Mouse (Mus musculus) lung, embryonic 14.5 days (tissue): ENCODE data around the gene Dlk2. TPM values are rescaled to one million over a fixed set of nuclear protein-coding genes. Genes with fewer than 3 reads are reported as not detected.

Experiments used
- ATAC-seq: fragments of 200-750 bp; cut with Nextera tagmentation; 2 replicates; pipeline ENCODE4 v1.8.0; 2017; ENCODE audit warnings: mild to moderate bottlenecking, moderate TSS enrichment, moderate library complexity; ENCODE audit not compliant: insufficient read depth
- DNase-seq: peaks from one replicate; pipeline ENCODE4 v3.0.0-alpha.2; 2015
- H3K27ac ChIP-seq: fragments of 300-500 bp; sonication (generic); 2 replicates; pipeline ENCODE4 v1.5.1; 2014; ENCODE audit warnings: low read depth, mild to moderate bottlenecking, moderate library complexity
- H3K27me3 ChIP-seq: fragments of 300-500 bp; sonication (generic); 2 replicates; pipeline ENCODE4 v1.6.1; 2014; ENCODE audit warnings: low read length, control low read depth; ENCODE audit not compliant: insufficient read depth
- H3K36me3 ChIP-seq: fragments of 300-500 bp; sonication (generic); 2 replicates; pipeline ENCODE4 v1.6.1; 2014; ENCODE audit warnings: control low read depth; ENCODE audit not compliant: insufficient read depth
- H3K4me1 ChIP-seq: fragments of 300-500 bp; sonication (generic); 2 replicates; pipeline ENCODE4 v1.6.1; 2014; ENCODE audit warnings: antibody characterized with exemption, control low read depth; ENCODE audit not compliant: insufficient read depth
- H3K4me2 ChIP-seq: fragments of 300-500 bp; sonication (generic); 2 replicates; pipeline ENCODE4 v1.6.1; 2014; ENCODE audit warnings: mild to moderate bottlenecking
- H3K4me3 ChIP-seq: fragments of 300-500 bp; sonication (generic); 2 replicates; pipeline ENCODE4 v1.5.1; 2014; ENCODE audit warnings: low read depth, low read length
- H3K9ac ChIP-seq: fragments of 300-500 bp; sonication (generic); 2 replicates; pipeline ENCODE4 v1.6.1; 2014
- H3K9me3 ChIP-seq: fragments of 300-500 bp; sonication (generic); 2 replicates; pipeline ENCODE4 v1.6.1; 2016; ENCODE audit warnings: low read depth, low read length, control low read depth
- CTCF ChIP-seq: IDR thresholded peaks from 2 replicates; pipeline ENCODE4 v1.5.1; 2016; ENCODE audit warnings: antibody characterized with exemption, low read depth
- WGBS: fragments of 180-500 bp; shearing (Covaris S2); extraction: QIAGEN DNeasy Blood & Tissue Kit; methylation state at CpG from one replicate; pipeline ENCODE4 v1.1.7; 2014; 5-methylcytosine and 5-hydroxymethylcytosine counted together
- polyA plus RNA-seq: library from polyadenylated mRNA; unstranded; fragments of >200 nt; fragmentation: Nextera tagmentation; extraction: Ambion mirVana; gene quantifications from 2 replicates; pipeline ENCODE4 v1.2.1, GENCODE M21; 2014

Dlk2 gene
- polyA plus RNA-seq, 1 experiment from 2014 or later, result 0.38 TPM

DNA sequence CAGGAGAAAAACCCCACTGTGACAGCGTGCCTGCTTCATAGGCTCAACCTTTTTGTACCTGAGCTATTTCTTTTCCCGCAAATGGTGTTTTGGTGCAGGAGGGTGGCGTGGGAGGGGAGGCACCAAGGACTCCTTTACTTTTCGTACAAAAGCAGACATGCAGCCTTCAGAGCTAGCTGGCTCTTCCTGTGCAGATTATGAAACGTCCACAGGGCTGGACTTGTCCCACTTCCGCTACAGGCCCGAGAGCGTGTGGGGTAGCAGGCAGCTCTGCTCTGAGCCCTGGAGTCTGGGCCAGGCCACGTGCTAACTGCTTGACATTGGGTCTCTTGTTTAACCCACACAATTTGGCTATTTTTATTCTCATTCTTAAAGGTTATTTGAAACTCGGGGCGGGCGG is 4.7 kb downstream of the Dlk2 start:
- Histone ChIP-seq H3K27ac (no peak overlapping the region), H3K36me3 (no peaks in the 10 kb centered on the region), H3K4me2 (no peak overlapping the region), H3K9me3 (no peaks in the 10 kb centered on the region), H3K4me3 (no peak overlapping the region), H3K9ac (no peak overlapping the region), H3K4me1 (peaks cover 7% of the 10 kb centered on the region; the same call in 1 of the 2 replicates), H3K27me3 (peaks cover 27% of the 10 kb centered on the region)
- ATAC-seq (no peak), DNase-seq (no peak)
- WGBS, result 73% methylated on average over 12 of the region's 12 CpGs
- TF ChIP-seq CTCF, result no peak

DNA sequence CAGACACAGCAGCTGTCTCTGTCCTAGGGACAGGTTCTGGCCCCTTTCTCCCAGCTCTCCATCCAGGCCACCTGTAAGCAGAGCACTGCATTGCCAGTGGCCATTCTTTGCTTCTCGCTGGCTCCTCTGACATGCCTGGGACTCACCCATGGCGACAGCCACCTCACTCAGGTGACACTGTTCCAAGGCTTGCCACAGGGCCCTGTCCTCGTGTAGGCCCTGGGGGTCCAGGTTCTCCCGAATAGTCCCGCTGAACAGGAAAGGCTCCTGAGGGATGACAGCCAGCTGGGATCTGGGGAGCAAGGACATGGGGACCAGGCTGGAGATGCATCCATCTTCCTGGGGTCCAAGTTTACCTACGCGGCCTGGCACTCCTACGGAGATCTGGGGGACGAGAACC is 7.0 kb downstream of the Dlk2 start:
- H3K4me1 ChIP-seq, result no peaks in the 10 kb centered on the region
- H3K27ac ChIP-seq, result no peak overlapping the region
- TF ChIP-seq CTCF, result no peak
- DNase-seq (no peak), ATAC-seq (no peak)
- no peak overlapping the region for H3K4me3 ChIP-seq
- no peak overlapping the region for H3K4me2 ChIP-seq
- WGBS, result 88% methylated on average over 9 of the region's 9 CpGs
- H3K27me3 ChIP-seq, result peaks cover 6% of the 10 kb centered on the region; the same call in 1 of the 2 replicates
- H3K9ac ChIP-seq, result no peak overlapping the region
- H3K9me3 ChIP-seq, result no peaks in the 10 kb centered on the region
- H3K36me3 ChIP-seq, result no peaks in the 10 kb centered on the region

DNA sequence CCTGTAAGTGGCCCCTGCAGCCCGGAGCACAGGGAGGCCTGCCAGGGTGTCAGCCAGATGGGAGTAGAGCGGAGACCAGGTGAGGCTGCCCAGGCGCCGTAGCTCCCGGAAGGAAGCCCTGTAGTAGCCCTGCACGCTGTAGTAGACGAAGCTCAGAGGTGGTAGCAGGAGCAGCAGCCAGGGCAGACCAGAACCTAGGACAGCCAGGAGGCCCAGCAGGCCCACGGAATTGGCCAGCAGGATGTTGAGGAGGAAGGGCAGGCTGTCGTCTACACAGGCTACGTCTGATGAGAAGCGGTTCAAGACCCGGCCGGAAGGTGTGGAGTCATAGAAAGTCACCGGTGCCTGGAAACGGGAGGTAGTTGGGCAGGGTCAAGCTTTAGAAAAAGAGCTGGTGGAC is 9.7 kb downstream of the Dlk2 start:
- DNase-seq, result no peak
- H3K9ac ChIP-seq, result no peak overlapping the region

DNA sequence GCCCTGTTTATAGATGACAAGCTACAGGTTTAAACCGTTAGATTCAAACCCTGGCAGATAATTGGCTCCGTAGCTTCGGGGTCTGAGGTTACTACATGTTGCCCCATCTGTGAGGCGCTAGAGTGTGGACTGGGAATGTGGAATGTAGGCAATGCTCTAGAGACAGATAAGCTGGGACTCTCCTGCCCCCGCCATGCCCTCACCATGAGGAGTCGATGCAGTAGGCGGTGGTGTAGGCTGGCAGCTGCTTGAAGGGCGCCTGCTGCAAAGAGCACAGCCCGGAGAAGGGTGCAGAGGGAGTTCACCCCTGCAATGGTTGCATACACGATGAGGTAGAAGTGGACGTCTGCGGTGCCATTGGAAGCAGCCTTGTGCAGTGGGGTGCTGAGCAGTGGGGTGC is 12.6 kb downstream of the Dlk2 start:
- DNase-seq, result no peak
- Histone ChIP-seq H3K9me3 (no peaks in the 10 kb centered on the region), H3K9ac (no peak overlapping the region), H3K27me3 (no peaks in the 10 kb centered on the region), H3K4me2 (no peak overlapping the region), H3K4me1 (no peaks in the 10 kb centered on the region), H3K4me3 (no peak overlapping the region), H3K36me3 (no peaks in the 10 kb centered on the region), H3K27ac (no peak overlapping the region)
- WGBS, result 60% methylated on average over 12 of the region's 12 CpGs
- no peak for TF ChIP-seq CTCF
- no peak for ATAC-seq

More for the DNA sequence above, 9.7 kb downstream of the Dlk2 start:
- Histone ChIP-seq H3K4me1 (no peaks in the 10 kb centered on the region), H3K27ac (no peak overlapping the region), H3K9me3 (no peaks in the 10 kb centered on the region), H3K4me3 (no peak overlapping the region), H3K4me2 (no peak overlapping the region), H3K36me3 (no peaks in the 10 kb centered on the region), H3K27me3 (no peaks in the 10 kb centered on the region)
- WGBS, result 87% methylated on average over 15 of the region's 15 CpGs
- no peak for TF ChIP-seq CTCF
- ATAC-seq, result no peak

DNA sequence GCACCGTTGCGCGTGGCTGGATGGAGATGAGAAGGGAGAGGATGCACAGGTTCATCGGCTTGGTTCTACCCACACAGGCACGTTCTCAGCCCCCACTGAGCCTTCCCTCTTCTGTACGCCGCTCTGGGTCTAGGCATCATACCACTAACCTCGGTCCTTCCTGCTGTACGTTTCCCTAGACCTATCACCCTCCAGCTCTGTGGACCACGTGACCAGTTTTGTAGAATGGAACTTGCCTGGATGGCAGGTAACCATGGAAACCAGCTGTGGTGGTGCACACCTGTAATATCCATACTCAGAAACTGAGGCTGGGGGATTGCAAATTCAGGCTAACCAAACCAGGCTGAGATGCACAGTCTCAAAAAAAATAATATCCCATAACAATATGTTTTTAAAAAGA is 13.3 kb downstream of the Dlk2 start:
- TF ChIP-seq CTCF, result no peak
- ATAC-seq, result no peak
- Histone ChIP-seq H3K27me3 (no peaks in the 10 kb centered on the region), H3K4me3 (no peak overlapping the region), H3K4me1 (no peaks in the 10 kb centered on the region), H3K27ac (no peak overlapping the region), H3K36me3 (no peaks in the 10 kb centered on the region), H3K4me2 (no peak overlapping the region), H3K9ac (no peak overlapping the region), H3K9me3 (no peaks in the 10 kb centered on the region)
- WGBS, result 81% methylated on average over 10 of the region's 10 CpGs
- no peak for DNase-seq

DNA sequence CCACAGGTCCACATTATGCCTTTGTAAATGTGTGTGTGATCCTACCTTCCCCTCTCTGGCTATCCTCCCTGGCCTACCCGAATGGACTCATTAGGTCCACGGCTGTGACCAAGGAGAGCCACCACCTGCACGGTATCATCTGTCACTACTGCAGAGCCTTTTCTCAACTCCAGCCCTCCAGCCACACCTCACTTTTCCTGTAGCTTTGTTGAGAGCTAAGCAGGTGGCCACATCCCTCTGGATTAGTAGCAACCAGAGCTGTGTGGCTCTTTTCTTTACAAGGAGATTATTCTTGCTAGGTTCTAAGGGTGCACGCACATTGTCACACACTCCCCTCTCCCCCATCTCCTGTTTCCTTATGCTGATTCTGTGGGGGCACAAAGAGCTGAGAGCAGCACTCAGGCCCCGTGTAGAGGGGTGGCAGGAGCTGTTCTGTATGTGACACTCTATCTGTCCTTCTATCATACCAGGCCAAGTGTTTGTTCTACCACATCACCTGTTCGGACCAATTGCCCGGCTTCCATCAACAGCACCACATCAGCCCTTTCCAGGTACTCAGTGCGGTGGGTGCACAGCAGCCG is 16.0 kb downstream of the Dlk2 start:
- H3K9ac ChIP-seq, result no peak overlapping the region
- H3K36me3 ChIP-seq, result no peaks in the 10 kb centered on the region
- ATAC-seq, result no peak
- H3K27ac ChIP-seq, result no peak overlapping the region
- H3K4me2 ChIP-seq, result no peak overlapping the region
- no peak for DNase-seq
- H3K9me3 ChIP-seq, result no peaks in the 10 kb centered on the region
- WGBS, result 72% methylated on average over 9 of the region's 9 CpGs
- no peaks in the 10 kb centered on the region for H3K27me3 ChIP-seq
- H3K4me3 ChIP-seq, result no peak overlapping the region
- no peak for TF ChIP-seq CTCF
- no peaks in the 10 kb centered on the region for H3K4me1 ChIP-seq

GRCm38 (mm10) chr17:46315813-46316212 is 18.6 kb downstream of the Dlk2 start:
- TF ChIP-seq CTCF, result no peak
- Histone ChIP-seq H3K27ac (no peak overlapping the region), H3K27me3 (no peaks in the 10 kb centered on the region), H3K36me3 (no peaks in the 10 kb centered on the region), H3K4me3 (no peak overlapping the region), H3K4me2 (no peak overlapping the region), H3K9ac (no peak overlapping the region), H3K9me3 (no peaks in the 10 kb centered on the region), H3K4me1 (no peaks in the 10 kb centered on the region)
- ATAC-seq, result no peak
- 83% methylated on average over 10 of the region's 10 CpGs for WGBS
- DNase-seq, result no peak

- WGBS, result 55% methylated on average over 6 of the region's 6 CpGs
- no peak overlapping the region for H3K9ac ChIP-seq
- H3K4me1 ChIP-seq, result no peaks in the 10 kb centered on the region
- no peak overlapping the region for H3K27ac ChIP-seq
- H3K36me3 ChIP-seq, result peaks cover 4% of the 10 kb centered on the region; the same call in 1 of the 2 replicates
- no peaks in the 10 kb centered on the region for H3K27me3 ChIP-seq
- H3K4me3 ChIP-seq, result no peak overlapping the region
- ATAC-seq, result no peak
- no peak overlapping the region for H3K4me2 ChIP-seq
- no peaks in the 10 kb centered on the region for H3K9me3 ChIP-seq
- no peak for DNase-seq
- no peak for TF ChIP-seq CTCF
Observed at GRCm38 (mm10) chr17:46320492-46320891, 23.3 kb downstream of the Dlk2 start.
